ENCODE assay signal across 18 mouse cellular contexts in genomic region chr4:129875406-129875805, GRCm38 (mm10). TPM values are rescaled to one million over a fixed set of nuclear protein-coding genes. Genes with fewer than 3 reads are reported as not detected.
DNase-seq lines count a peak whose midpoint lies in the region.
"Had no signal": no experiment of that assay in that cellular context is flagged by ENCODE, and none has a peak within 500 bp of the region (broad histone marks: within the 10 kb centered on the region; RNA-seq: fewer than 3 reads in every experiment).

No protein-coding gene starts in this region.

- DNase-seq in left cerebral cortex, postnatal 25 days (ENCODE audit: low spot score in 2 of 2) = peak; percentile 44 to 74
- no peak for DNase-seq in left cerebral cortex, postnatal 36 days (ENCODE audit: low spot score in 2 of 2)
- peak; percentile 40 for DNase-seq in right cerebral cortex, postnatal 25 days
- no peak for DNase-seq in right cerebral cortex, postnatal 14 days
- DNase-seq in MEL-GATA-1-ER (ENCODE audit: extremely low read depth, low read depth) = peak; percentile 32
- DNase-seq in right cerebral cortex, postnatal 36 days (ENCODE audit: low spot score in 2 of 2) = peak; percentile 33 to 45
- no peak for DNase-seq in adrenal gland, postnatal 10 days
- DNase-seq in ovary, postnatal 10 days (ENCODE audit: low spot score) = no peak
- DNase-seq: adrenal gland, adult 2 months; adrenal gland, postnatal 25 days; cerebellum, adult 18-20 months; cerebellum, adult 9-10 months; cerebellum, postnatal 14 days; gastrocnemius, postnatal 25 days; heart, adult 18-20 months; heart, postnatal 10 days; heart, postnatal 36 days had no signal

- intact Hi-C loops in left cerebral cortex, postnatal 25 days (cut with DNase I) = loop anchor here (5.0 kb wide), 1 partner anchor 88 kb away; no protein-coding TSS in a partner anchor
- intact Hi-C loops in left cerebral cortex, postnatal 36 days (cut with DNase I) = loop anchor here (5.0 kb wide), 2 partner anchors 52 to 53 kb away; partner anchors contain the start of gene Spocd1

RNA-seq across cellular contexts. Expression of gene Spocd1, which starts 53.6 kb away (rescaled TPM):
- total RNA-seq in left cerebral cortex, postnatal 25 days (2021) = under 1 TPM; 0.37 TPM
- total RNA-seq in left cerebral cortex, postnatal 36 days (2021) = under 1 TPM; 0.22 to 0.48 TPM
- total RNA-seq in adrenal gland, postnatal 10 days (2021) = under 1 TPM; 0.15 to 0.30 TPM
- total RNA-seq: gastrocnemius, adult 8-10 months; gastrocnemius, postnatal 25 days; heart, adult 18-20 months; heart, postnatal 36 days had no signal

Comparison
In these comparisons a context has a peak if more than half of its experiments do, and no peak if none do; other contexts are left out.
1. DNase-seq: peak in left cerebral cortex, postnatal 25 days (2 of 2), right cerebral cortex, postnatal 25 days (single experiment), MEL-GATA-1-ER (single experiment) and right cerebral cortex, postnatal 36 days (2 of 2); none in left cerebral cortex, postnatal 36 days (0 of 2), right cerebral cortex, postnatal 14 days (single experiment), adrenal gland, postnatal 10 days (single experiment) and ovary, postnatal 10 days (single experiment).